Mouse (Mus musculus) megakaryocyte-erythroid progenitor cell, adult 5-6 weeks (primary cell): ENCODE results near the gene 9530077C05Rik. TPM values are rescaled to one million over a fixed set of nuclear protein-coding genes. Genes with fewer than 3 reads are reported as not detected.
"Not testable (repeated sequence)": the region's sequence is repeated elsewhere in the genome, so short reads cannot be mapped to it uniquely, and the experiment has no call there.

Experiments
- ATAC-seq: replicated peaks from 2 replicates; pipeline ENCODE4 v1.8.0; 2016; ENCODE audit warnings: mild to moderate bottlenecking, inconsistent platforms; ENCODE audit not compliant: severe bottlenecking, poor library complexity, low FRiP score, low TSS enrichment
- total RNA-seq, 2 experiments: library from RNA; stranded (forward) in 1 of 2; stranded (reverse) in 1 of 2; fragments of 200-1000, 215-1000 nt in 1 of 2; fragments of >200 nt in 1 of 2; fragmentation: Nextera tagmentation in 1 of 2; gene quantifications; 2 replicates each; pipeline ENCODE4 v1.2.3; 2014 to 2017

Gene 9530077C05Rik
- total RNA-seq (2014; fragmentation: Nextera tagmentation) (5.8 and 10.7 TPM in 2 replicates), total RNA-seq (2017) (11.7 and 16.4 TPM in 2 replicates)

DNA sequence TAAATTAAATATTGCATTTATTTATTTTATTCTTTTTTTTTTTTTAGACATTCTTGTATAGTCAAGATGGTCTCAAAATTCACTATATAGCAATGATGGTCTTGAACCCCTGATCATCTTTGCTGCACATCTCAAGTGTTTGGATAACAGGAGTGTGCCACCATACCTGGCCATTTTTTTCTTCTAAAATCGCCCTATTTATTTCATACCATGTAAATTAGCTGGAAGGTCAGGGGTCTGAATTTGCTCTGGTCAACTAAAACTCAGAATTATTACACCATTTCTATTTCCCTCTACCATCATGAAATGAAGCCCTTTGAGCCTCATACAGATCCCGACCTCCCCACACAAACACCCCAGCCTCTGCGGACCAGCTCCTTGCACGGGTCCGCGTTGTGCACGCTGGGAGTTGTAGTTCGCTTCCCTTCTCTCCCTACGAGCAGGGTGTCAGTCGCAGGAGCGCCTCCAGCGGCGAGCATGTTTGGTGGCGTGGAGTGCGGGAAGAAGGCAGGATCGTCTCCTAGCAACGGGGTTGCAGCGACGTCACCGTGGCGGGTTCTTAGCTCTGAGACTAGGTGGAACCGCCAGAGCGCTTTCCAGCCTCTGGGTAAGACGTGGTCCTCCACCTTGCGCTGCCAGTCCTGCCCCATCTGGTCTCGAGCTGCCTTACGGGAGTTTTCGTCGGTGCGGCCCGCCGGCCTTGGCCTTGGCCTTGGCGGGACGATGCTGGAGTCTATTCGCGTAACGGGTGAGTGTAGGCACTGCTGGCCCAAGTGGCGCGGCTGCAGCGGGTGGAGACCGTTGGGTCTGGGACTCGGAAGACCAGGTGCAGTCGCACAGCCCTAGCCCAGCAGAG, at the start of gene 9530077C05Rik:
9530077C05Rik (plus strand) TSS at position 512 of the 856 bp plus-strand sequence.
- peak; percentile 100 for ATAC-seq

DNA sequence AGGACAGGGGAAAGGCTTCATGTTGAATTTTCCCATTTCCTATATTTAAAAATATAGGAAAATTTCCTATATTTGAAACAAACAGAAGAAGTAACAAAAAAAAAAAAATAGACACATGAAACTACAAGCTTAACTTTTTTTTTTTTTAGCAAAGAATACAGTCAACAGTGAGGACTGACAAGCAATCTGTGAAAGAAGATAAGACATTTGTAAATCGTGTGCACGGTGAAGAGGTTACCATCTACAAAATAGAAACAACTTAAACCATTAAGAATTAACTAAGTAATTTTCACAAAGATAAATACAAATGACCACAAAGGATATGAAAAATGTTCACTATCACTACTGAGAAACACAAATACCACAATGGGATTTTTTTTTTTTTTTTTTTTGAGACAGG, 45.1 kb upstream of the 9530077C05Rik start:
- no peak for ATAC-seq

DNA sequence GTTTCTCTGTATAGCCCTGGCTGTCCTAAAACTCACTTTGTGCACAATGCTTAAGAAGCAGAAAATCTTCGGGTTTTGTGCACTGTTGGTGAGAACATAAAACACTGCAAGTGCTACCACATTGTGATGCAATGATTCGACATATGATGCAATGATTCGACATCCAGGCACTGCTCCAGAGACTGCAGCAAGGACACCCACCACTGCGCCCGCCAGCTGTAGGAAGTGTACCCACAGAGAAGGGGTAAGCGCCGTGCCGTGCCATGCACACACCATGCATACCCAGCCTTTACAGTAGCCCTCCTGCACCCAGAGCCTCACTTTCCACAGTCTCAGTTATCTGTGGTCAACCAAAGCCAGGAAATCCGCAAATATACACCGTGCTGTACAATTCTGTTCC, 44.7 kb upstream of the 9530077C05Rik start:
- 0 out of 2 replicates have a peak, but pooled peaks have one; percentile 13 for ATAC-seq

DNA sequence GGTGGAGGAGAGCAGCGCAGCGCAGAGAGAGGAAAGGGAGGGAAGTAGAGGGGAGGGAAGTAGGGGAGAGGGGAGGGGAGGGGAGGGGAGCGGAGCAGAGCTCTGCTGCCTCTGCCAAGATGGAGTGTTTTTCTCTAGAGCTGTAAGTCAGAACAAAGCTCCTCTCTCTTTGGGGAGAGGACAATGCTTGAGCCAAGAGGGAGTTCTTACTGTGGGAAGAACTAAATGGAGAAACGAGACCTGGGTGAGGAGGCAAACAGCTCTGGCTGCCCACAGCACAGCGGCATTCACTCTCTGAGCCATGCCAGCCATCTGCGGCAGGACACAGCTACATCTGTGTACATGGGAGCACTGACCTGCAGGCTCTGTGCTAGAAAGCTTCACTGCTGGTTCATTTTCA, 43.3 kb upstream of the 9530077C05Rik start:
- ATAC-seq: no peak

DNA sequence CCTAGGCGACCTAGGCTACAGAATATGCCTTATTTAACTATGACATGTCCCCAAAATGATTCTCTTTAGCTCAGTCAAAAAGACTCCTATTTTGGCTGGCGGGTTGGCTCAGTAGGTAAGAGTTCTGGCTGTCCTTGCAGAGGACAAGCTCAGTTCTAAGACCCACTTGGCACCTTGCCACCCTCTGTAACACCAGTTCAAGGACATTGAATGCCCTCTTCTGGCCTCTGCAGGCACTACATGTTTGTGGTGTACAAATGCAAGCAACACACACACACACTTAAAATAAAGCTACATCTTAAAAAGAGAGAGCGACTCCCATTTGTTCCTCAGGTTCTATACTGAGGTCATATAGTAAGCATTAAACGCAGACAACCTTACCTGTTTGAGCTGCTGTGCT, 38.6 kb upstream of the 9530077C05Rik start:
- ATAC-seq: peak; percentile 22; the same call in 1 of the 2 replicates

DNA sequence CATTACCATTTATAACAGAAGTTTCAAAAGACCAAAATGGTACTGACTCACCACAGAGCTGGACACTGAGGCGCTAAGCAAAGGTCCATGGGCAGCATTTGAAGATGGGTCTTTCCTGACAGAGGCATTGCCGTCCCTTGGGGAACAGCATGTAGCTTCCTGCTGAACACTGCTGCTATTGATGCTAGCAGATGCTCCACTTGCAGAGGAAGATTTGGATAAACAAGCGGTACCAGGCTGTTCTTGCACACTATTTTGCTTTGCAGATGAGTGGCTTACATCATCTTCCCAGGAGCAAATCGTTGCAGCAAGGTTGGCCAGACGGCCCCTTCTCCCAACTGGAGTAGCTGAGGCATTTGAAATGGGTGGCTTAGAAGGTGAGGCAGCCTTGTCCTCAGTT, 35.2 kb upstream of the 9530077C05Rik start:
- no peak for ATAC-seq

DNA sequence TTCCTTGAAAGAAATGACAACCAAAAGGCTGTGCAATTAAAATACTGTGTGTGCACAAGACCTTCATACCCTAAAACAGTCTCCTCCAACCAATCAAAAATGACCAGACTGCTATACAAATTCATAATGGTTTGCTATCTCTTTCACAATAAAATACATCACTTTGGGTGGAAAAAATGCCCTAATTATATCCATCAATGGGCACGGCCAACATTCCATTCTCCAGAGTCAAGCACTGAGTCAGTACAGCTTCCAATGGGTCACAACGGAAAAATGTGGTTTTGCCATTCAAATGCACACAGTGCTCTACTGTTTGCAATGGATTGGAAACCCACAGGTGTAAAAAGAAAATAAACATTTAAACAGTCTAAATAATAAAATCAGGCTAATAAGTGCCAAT, 25.4 kb upstream of the 9530077C05Rik start:
- no peak for ATAC-seq

DNA sequence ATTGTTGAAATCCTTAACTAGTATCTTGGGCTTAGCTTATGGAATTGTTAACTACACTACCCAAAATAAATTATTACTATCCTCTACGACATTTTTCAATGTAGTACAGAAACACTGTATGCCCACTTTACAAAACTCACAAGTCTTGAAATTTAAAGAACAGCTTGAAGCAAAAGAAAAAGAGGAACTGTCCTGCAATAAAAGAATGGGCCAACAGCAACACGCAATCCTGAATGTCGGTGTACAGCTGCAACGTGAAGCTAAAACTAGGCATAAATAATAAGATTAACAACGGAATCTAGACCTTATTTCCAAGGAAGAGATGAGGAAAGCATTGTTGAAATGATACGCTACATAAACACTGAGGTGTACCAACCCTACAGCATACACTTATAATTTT, 23.4 kb upstream of the 9530077C05Rik start:
- ATAC-seq: no peak; the same call in none of the 2 replicates

DNA sequence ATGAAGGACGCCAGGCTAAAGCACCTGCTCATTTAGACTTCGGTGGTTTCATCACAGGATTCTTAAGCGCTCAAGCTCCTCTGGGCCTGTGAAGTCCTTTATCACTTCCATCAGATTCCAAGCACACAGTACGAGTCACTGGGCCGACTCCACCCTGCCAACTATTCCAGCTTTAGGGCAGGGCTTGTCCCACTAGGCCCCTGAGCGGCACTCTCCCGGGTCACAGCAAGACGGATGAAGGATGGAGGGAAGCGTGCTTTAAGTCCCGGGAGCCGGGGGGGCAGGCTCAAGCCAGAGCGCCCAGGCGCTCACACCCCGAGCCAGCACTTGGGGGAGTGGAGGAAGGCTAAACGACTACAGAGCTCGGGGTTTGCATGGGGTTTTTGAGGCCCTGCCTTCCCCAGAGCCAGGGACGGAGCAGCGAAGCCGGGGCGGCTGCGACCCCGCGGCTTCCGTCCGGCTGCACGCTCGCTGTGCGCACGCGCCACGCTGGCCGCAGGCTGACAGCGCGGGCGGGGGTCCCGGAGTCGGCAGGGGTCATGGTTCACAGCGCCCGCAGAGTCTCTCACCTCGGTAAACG, 22.8 kb upstream of the 9530077C05Rik start:
- peak; percentile 67 for ATAC-seq

DNA sequence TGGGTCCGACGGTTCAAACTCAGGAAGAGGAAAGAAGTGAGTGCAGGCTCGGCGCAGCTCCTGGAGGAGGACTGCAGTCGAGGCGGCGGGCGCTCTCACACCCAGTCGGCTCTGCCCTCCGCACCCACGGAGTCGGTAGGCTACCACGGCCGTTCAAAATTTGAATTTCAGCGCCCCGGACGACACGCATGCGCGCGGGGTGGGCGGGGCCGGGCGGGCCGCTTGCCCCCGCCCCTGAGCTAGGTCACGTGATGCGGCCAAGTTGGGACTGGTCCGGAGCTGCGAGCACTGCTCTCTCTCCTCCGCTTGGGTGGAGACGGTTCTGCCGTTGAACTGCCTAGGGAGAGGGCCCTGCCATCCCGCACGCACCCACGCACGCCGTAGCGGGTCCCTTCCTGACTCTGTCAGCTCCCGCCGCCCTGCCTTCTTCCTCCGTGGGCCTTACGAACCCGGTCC, 22.3 kb upstream of the 9530077C05Rik start, which contains the start of gene Anln:
Anln (minus strand) TSS at position 168 of the 456 bp plus-strand sequence.
- peak; percentile 90 for ATAC-seq

DNA sequence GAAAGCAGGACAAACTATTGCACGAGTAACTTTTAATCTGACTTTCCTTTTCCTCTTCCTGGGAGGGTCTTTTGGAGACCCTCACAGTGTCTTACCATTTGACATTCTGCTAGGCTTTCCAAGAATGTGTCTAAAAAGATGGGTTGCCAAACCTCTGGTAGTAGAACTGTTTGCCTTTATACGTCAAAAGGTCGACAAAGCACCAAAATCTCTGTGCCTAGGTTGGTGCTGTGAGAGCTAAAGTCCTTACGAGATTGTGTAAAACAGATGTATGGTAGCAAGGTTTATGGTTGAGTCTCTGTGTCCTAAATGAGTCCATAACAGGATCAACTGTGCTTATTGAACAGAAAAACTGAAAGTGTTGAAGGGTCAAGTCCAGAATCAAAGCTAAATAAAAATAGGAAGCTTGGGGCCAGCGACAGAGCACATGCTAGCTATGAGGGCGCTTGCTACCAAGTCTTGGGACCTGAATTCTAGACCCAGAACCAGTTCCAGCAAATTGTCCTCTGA, 21.5 kb upstream of the 9530077C05Rik start:
- ATAC-seq: no peak

DNA sequence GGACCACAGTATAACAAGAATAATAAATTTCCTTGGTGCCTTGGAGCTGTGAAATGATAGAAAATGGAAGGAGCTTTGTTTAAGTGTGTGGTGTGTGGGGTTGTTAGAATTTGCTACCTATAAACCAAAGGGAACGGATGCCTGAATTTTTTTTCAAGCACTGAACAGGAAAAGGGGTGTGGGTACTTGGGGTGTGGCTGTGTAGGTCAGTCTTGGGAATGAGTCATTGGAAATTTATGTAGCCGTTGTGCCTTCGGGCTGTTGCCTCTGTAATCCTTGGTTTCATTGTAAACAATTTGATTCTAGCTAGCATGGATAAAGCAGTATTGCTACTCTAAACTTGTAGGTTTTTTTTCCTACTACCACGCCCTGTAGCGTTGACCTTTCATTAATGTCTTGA, 20.9 kb upstream of the 9530077C05Rik start:
- ATAC-seq: no peak

DNA sequence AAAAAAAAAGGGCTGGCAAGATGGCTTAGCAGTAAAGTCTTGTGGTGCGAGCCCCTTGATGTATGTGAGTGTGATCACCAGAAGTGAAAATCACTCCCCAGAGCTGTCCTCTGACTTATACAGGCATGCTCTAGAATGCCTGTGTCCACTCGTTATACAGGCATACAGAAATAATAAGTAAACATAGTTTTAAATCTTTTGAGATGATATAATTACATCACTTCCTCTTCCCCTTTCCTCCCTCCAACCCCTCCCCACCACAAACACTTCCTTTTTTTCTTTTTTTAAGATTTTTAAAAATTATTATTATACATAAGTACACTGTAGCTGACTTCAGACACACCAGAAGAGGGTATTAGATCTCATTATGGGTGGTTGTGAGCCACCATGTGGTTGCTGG, 16.6 kb upstream of the 9530077C05Rik start:
- ATAC-seq: no peak

DNA sequence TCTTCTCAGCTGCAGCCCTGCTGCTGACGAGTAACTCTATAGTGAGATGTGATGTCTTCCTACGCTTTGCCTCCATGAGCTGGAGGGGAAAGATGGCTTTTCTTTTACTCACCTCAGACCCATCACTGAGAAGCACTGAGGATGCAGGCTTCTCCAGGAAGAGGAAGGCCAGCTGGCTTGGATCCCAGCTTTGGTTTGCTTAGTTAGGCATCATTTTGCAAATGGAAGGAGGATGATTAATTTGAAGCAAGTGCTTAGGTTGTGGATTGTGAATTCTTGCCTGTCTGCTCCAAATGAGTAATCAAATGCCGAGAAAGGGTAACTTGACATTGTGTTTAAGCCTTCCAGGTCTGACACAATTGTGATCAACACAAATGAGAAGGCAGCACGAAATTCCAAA, 12.3 kb upstream of the 9530077C05Rik start:
- no peak for ATAC-seq

DNA sequence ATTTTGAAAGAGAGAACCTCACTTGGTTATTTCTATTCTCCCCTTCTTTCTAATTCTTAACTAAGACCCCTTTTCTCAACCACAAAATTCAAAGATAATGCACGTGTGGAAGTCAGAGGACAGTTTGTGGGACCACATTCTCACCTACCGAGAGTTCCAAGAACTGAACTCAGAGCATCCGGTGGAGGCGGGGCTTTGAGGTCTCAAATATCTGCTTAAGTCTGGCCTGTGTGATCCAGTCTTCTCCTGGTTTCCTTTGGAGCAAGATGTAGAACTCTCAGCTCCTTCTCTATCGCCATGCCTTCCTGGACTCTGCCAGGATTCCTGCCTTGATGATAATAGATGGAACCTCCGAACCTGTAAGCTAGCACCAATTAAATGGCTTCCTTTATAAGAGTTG, 9.3 kb upstream of the 9530077C05Rik start:
- ATAC-seq: no peak

DNA sequence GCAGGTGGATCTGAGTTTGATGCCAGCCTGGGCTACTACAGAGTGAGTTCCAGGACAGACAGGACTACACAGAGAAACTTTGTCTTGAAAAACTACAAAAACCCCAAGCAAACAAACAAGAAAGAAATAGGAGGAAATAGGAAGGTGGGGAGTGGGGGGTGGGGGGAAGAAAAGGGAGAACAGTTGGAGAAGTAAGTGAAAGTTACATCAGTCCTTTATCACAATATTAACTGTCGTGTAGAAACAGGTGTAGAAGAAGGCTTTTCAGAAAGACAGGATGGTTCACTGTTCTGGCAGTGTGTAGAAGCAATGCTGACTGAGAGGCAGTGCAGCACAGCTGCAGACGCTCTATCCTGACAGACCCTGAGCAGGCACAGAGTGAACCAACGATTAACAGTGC, 8.3 kb upstream of the 9530077C05Rik start:
- ATAC-seq: no peak

DNA sequence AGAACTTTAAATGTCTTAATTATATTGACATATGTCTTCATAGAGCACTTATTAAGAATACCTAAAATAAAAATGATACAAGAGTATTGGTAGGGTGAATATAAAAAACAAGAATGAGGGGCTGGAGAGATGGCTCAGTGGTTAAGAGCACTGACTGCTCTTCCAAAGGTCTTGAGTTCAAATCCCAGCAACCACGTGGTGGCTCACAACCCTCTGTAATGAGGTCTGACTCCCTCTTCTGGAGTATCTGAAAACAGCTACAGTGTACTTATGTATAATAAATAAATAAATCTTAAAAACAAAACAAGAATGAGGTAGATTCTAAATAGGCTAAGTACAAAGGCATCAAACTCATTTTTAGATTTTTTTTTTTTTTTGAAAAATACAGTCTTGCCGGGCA, 7.8 kb upstream of the 9530077C05Rik start:
- not testable (repeated sequence) for ATAC-seq

DNA sequence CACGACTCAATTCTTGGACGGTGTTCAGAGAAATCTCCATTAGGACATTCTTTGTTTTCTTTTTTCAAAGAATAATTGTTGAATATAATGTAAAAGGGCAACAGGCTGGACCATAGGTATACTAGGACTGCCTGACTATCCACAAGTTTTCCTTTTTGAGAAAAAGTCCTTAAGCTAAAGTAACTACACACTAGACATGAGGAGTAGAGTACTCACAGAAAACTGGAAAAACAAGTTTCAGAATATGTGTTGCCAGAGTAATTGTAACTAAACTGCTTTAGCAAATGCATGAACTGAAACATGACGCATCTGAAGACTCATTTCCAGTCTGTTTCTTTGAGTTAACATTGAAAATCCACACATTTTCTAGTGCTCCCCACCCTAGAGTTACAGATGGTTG, 5.9 kb upstream of the 9530077C05Rik start:
- ATAC-seq: no peak

DNA sequence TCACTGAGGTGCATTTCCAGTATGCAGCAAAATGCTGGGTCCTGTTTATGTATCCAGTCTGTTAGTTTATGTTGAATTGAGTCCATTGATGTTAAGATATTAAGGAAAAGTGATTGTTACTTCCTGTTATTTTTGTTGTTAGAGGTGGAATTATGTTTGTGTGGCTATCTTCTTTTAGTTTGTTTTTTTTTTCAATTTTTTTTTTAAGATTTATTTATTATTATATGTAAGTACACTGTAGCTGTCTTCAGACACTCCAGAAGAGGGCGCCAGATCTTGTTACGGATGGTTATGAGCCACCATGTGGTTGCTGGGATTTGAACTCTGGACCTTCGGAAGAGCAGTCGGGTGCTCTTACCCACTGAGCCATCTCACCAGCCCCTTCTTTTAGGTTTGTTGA, 3.7 kb upstream of the 9530077C05Rik start:
- ATAC-seq: not testable (repeated sequence)

DNA sequence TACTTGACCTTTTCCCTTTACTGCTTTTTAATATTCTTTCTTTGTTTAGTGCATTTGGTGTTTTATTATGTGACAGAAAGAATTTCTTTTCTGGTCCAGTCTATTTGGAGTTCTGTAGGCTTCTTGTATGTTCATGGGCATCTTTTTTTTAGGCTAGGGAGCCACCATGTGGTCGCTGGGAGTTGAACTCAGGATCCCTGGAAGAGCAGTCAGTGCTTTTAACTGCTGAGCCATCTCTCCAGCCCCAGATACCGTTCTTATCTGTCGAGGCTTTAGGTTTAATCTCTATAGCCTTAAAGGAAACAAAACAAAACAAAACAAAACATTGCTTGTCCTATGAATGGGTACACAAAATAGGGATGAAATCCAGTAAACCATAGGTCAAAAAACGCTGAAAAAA, 3.0 kb upstream of the 9530077C05Rik start:
- ATAC-seq: not testable (repeated sequence)
